Mouse (Mus musculus) ES-E14 (cell line): ENCODE measurements around the gene Cdhr4.

Experiments used
- CHD2 ChIP-seq: IDR thresholded peaks from 2 replicates; pipeline ENCODE4 v1.6.1; 2014; ENCODE audit warnings: mild to moderate bottlenecking, low read depth, low read length, inconsistent platforms
- MAFK ChIP-seq: IDR thresholded peaks from 2 replicates; pipeline ENCODE4 v1.6.1; 2014; ENCODE audit warnings: mild to moderate bottlenecking, low read depth, low read length, inconsistent platforms; ENCODE audit not compliant: insufficient read depth
- ZC3H11A ChIP-seq: IDR thresholded peaks from 2 replicates; pipeline ENCODE4 v1.6.1; 2012; ENCODE audit warnings: low read depth, mild to moderate bottlenecking, inconsistent platforms, low read length, borderline replicate concordance

DNA sequence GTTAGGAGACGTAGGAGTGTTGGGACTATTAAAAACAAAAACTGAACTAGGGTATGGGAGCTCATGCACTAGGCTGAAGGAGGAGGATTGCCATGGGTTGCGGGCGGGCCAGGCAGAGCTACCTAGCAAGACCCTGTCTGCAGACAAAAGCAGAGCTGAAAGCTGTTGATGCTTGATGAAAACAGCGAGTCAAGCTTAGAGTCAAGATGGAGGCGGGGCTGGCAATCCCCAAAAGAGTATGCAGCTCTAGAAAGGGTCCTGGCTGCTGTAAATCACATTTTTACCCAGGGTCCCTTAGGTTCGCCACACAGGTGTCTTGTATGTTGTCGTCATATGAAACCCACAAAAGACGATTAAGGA lies 11.2 kb downstream of the Cdhr4 start:
- TF ChIP-seq ZC3H11A (no peak), CHD2 (no peak), MAFK (no peak)
